Mouse (Mus musculus) myocyte (in vitro differentiated cells): ENCODE measurements at regions not wholly inside any gene's neighbourhood (a gene's known extent, or its start where the extent isn't known, plus 50 kb on each side); places are given as distances from the start of the nearest gene placed in this dataset.

Experiments used
- H3K27me3 ChIP-seq: one replicate; pipeline ENCODE4 v1.6.1; 2011; ENCODE audit not compliant: control insufficient read depth, insufficient read depth, insufficient read length
- H3K36me3 ChIP-seq: one replicate; pipeline ENCODE4 v1.6.1; 2011; ENCODE audit not compliant: control insufficient read depth, insufficient read depth
- H3K4me2 ChIP-seq: one replicate; pipeline ENCODE4 v1.6.1; 2011; ENCODE audit warnings: low read depth, control low read depth
- H3K4me3 ChIP-seq: one replicate; pipeline ENCODE4 v1.5.1; 2011; ENCODE audit warnings: mild to moderate bottlenecking, control low read depth, moderate library complexity
- H3K79me2 ChIP-seq: one replicate; pipeline ENCODE4 v1.6.1; 2011; ENCODE audit not compliant: control insufficient read depth, insufficient read depth
- H3ac ChIP-seq: one replicate; pipeline ENCODE4 v1.6.1; 2011; ENCODE audit not compliant: control insufficient read depth, insufficient read length
- CEBPB ChIP-seq: IDR thresholded peaks from 2 replicates; pipeline ENCODE4 v1.6.1; 2011; ENCODE audit warnings: mild to moderate bottlenecking, moderate library complexity; ENCODE audit not compliant: poor library complexity, insufficient read depth, severe bottlenecking
- E2F4 ChIP-seq: IDR thresholded peaks from one replicate; pipeline ENCODE4 v1.6.1; 2011; ENCODE audit warnings: mild to moderate bottlenecking, control low read depth, moderate library complexity; ENCODE audit not compliant: insufficient read depth
- MAX ChIP-seq: IDR thresholded peaks from one replicate; pipeline ENCODE4 v1.6.1; 2011; ENCODE audit warnings: low read depth, mild to moderate bottlenecking, control low read depth
- MYOD1 ChIP-seq, 3 experiments: IDR thresholded peaks; one replicate each; pipeline ENCODE4 v1.6.1; 2011; ENCODE audit warnings: control low read depth in 2 of 3, low read depth in 2 of 3, mild to moderate bottlenecking in 2 of 3, moderate library complexity in 1 of 3; ENCODE audit not compliant: insufficient read length in 2 of 3, control insufficient read depth in 1 of 3
- MYOG ChIP-seq, 3 experiments: IDR thresholded peaks; one replicate each; pipeline ENCODE4 v1.6.1; 2011; ENCODE audit warnings: control low read depth in 2 of 3, low read depth in 2 of 3, mild to moderate bottlenecking in 2 of 3; ENCODE audit not compliant: insufficient read length in 2 of 3, control insufficient read depth in 1 of 3, insufficient read depth in 1 of 3
- POLR2A ChIP-seq: IDR thresholded peaks from one replicate; pipeline ENCODE4 v1.6.1; 2011; ENCODE audit warnings: low read depth, mild to moderate bottlenecking, control low read depth, moderate library complexity; ENCODE audit not compliant: insufficient read length
- POLR2AphosphoS2 ChIP-seq: IDR thresholded peaks from one replicate; pipeline ENCODE4 v1.6.1; 2011; ENCODE audit warnings: low read depth, control low read depth; ENCODE audit not compliant: insufficient read length
- REST ChIP-seq: IDR thresholded peaks from one replicate; pipeline ENCODE4 v1.6.1; 2011; ENCODE audit warnings: mild to moderate bottlenecking, control low read depth, moderate library complexity; ENCODE audit not compliant: insufficient read depth, insufficient read length
- SRF ChIP-seq: IDR thresholded peaks from one replicate; pipeline ENCODE4 v1.6.1; 2011; ENCODE audit warnings: low read depth; ENCODE audit not compliant: control insufficient read depth, insufficient read length
- TCF12 ChIP-seq: IDR thresholded peaks from one replicate; pipeline ENCODE4 v1.6.1; 2011; ENCODE audit warnings: mild to moderate bottlenecking, control low read depth; ENCODE audit not compliant: poor library complexity, insufficient read depth, severe bottlenecking
- TCF3 ChIP-seq: IDR thresholded peaks from one replicate; pipeline ENCODE4 v1.6.1; 2011; ENCODE audit warnings: low read depth, control low read depth; ENCODE audit not compliant: insufficient read length
- USF1 ChIP-seq: IDR thresholded peaks from one replicate; pipeline ENCODE4 v1.6.1; 2011; ENCODE audit warnings: low read depth, mild to moderate bottlenecking, control low read depth, moderate library complexity

DNA sequence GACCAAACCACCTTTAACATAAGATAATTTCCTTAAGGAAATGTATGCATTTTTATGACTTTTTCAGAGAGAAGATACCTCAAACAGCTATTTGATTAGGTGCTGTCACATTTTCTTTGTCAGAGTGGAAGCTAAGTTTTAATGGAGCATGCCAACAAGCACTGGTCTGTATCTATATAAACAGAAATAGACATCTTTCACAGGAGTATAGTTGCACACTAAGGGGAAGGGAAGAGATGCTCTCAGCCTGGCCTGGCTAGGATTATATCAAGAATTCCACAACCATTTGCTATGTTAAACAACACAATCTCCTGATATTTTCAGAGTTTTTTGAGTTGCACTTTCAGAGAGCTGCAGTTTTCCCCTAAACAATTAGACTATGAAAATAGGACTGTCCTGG, 638.1 kb downstream of the Cetn3 start:
- Histone ChIP-seq H3K79me2 (no peaks in the 10 kb centered on the region), H3K4me3 (no peak overlapping the region), H3K27me3 (no peaks in the 10 kb centered on the region), H3K4me2 (no peak overlapping the region), H3K36me3 (no peaks in the 10 kb centered on the region), H3ac (no peak overlapping the region)
- TF ChIP-seq MYOD1 (IDR thresholded peaks at IDR 0.05; ENCODE audit: control insufficient read depth in 1 of 3, insufficient read length in 2 of 3, low read depth in 2 of 3), result no peak
- no peak for TF ChIP-seq REST
- no peak for TF ChIP-seq SRF
- no peak for TF ChIP-seq MYOG (IDR thresholded peaks at IDR 0.05; ENCODE audit: control insufficient read depth in 1 of 3, insufficient read depth in 1 of 3, insufficient read length in 2 of 3, low read depth in 2 of 3)
- no peak for TF ChIP-seq E2F4
- TF ChIP-seq TCF3, result no peak
- TF ChIP-seq TCF12, result no peak
- no peak for TF ChIP-seq POLR2AphosphoS2
- TF ChIP-seq USF1, result no peak
- TF ChIP-seq CEBPB, result no peak
- no peak for TF ChIP-seq POLR2A
- TF ChIP-seq MAX, result no peak

DNA sequence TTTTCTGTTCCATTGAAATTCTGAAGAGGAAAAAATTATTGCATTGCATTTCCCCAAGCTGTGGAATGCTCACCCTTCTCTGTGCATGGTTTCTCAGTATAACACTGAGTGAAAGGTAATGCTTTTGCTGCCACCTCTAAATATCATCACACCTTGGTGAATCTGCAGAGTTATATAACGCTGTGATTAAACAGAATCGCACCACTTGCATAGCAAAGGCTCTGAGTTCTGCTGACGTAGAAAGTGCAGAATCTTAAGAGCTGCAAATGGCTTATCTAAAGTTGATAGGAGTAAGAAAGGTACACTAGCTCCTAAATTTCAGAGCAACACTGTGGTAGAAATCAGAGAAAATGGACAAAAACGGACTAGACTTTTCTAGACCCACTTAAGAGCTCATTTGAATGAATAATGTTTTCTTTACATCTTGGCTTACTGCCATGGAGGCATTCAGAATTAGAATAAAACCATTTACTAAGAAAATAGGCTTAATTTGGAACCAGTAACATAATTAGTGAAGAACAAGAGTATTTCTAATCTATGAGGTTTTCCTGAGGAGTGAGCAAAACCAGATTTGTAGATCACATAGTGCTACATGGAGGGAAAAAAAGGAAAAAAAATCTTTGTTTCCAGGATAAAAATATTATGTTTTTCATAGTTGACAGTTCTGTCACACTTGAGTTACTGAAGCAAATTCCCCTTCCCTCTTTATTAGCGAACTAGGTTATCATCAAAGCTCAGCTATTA, 641.2 kb downstream of the Cetn3 start:
- no peak overlapping the region for H3K4me2 ChIP-seq
- no peak overlapping the region for H3ac ChIP-seq
- H3K79me2 ChIP-seq, result no peaks in the 10 kb centered on the region
- no peak overlapping the region for H3K4me3 ChIP-seq
- TF ChIP-seq E2F4 (no peak), USF1 (no peak), MYOD1 (IDR thresholded peaks at IDR 0.05; ENCODE audit: control insufficient read depth in 1 of 3, insufficient read length in 2 of 3, low read depth in 2 of 3) (no peak), POLR2AphosphoS2 (no peak), MAX (no peak), REST (no peak), TCF3 (no peak), CEBPB (no peak), TCF12 (no peak), SRF (no peak), POLR2A (no peak), MYOG (IDR thresholded peaks at IDR 0.05; ENCODE audit: control insufficient read depth in 1 of 3, insufficient read depth in 1 of 3, insufficient read length in 2 of 3, low read depth in 2 of 3) (no peak)
- H3K36me3 ChIP-seq, result no peaks in the 10 kb centered on the region
- H3K27me3 ChIP-seq, result no peaks in the 10 kb centered on the region

DNA sequence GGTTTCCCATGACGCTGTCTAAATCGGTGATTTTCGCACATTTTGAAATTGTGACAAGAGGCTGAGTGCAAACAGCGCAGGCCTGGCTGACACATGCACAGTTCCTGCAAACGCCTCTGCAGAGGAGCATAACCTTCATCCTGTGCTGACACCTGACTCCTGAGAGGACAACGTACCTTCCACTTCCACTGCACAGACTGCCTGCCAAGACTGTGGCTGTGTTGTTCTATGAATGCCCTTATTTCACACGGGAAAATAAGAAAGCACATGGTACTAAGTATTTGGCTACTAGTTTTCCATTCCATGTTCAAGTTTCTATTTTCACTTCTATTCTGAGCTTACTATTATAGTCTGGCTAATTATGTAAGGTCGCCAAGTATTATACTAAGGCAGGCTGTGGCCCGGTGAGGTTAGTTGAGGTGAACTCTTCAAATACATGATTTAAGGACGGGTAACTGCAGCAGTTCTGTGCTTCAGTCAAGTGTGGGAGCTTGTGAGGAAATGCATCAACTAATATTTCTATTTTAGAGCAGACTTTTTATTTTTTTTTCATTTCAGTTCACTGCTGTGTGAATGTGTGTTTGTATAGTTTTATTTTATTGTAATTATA, 642.0 kb downstream of the Cetn3 start:
- no peak for TF ChIP-seq REST
- TF ChIP-seq TCF12, result no peak
- no peak overlapping the region for H3K4me2 ChIP-seq
- no peaks in the 10 kb centered on the region for H3K79me2 ChIP-seq
- no peaks in the 10 kb centered on the region for H3K27me3 ChIP-seq
- H3ac ChIP-seq, result no peak overlapping the region
- no peaks in the 10 kb centered on the region for H3K36me3 ChIP-seq
- H3K4me3 ChIP-seq, result no peak overlapping the region

DNA sequence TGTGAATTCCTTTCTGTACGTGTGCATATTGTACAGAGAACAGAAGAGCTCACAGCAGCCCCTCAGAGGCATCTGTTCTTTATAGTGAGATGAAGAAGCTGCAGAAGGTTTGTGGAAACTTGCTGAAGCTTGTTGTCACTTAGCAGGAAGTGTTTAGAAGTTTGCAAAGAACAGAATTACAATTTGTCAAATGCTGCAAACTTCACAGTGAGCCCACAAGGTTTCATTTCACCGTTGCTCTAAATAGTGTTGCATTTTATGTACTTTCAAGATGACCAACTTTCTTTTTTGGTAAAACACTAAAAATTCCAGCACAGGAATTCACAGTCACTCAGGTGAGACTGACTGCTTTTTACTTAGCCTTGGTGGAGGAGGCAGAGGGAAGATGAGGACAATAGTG, 649.5 kb downstream of the Cetn3 start:
- H3K4me3 ChIP-seq, result no peak overlapping the region
- TF ChIP-seq POLR2AphosphoS2 (no peak), USF1 (no peak), CEBPB (no peak), MAX (no peak), MYOD1 (IDR thresholded peaks at IDR 0.05; ENCODE audit: control insufficient read depth in 1 of 3, insufficient read length in 2 of 3, low read depth in 2 of 3) (no peak), TCF3 (no peak), REST (no peak), SRF (no peak), MYOG (IDR thresholded peaks at IDR 0.05; ENCODE audit: control insufficient read depth in 1 of 3, insufficient read depth in 1 of 3, insufficient read length in 2 of 3, low read depth in 2 of 3) (no peak), E2F4 (no peak), POLR2A (no peak), TCF12 (no peak)

DNA sequence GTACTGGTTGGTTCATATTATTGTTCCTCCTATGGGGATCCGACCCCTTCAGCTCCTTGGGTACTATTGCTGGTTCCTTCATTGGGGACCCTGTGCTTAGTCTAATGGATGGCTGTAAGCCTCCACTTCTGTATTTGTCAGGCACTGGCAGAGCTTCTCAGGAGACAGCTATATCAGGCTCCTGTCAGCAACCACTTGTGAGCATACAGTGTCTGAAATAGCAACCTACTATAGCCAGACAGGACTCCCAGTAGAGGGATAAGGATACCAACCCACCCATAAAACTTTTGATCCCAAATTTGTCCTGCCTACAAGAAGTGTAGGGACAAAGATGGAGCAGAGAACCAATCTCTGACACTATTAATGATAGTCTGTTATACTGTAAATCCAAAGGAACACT, 656.4 kb downstream of the Cetn3 start:
- Histone ChIP-seq H3K4me3 (no peak overlapping the region), H3ac (no peak overlapping the region), H3K27me3 (no peaks in the 10 kb centered on the region), H3K4me2 (no peak overlapping the region), H3K36me3 (no peaks in the 10 kb centered on the region), H3K79me2 (no peaks in the 10 kb centered on the region)
- TF ChIP-seq TCF12, result no peak
- TF ChIP-seq CEBPB, result no peak
- TF ChIP-seq SRF, result no peak
- TF ChIP-seq MYOD1 (IDR thresholded peaks at IDR 0.05; ENCODE audit: control insufficient read depth in 1 of 3, insufficient read length in 2 of 3, low read depth in 2 of 3), result no peak
- TF ChIP-seq E2F4, result no peak
- TF ChIP-seq REST, result no peak
- TF ChIP-seq TCF3, result no peak
- no peak for TF ChIP-seq MAX
- TF ChIP-seq MYOG (IDR thresholded peaks at IDR 0.05; ENCODE audit: control insufficient read depth in 1 of 3, insufficient read depth in 1 of 3, insufficient read length in 2 of 3, low read depth in 2 of 3), result no peak
- no peak for TF ChIP-seq POLR2A
- TF ChIP-seq USF1, result no peak
- no peak for TF ChIP-seq POLR2AphosphoS2

More for the DNA sequence above, 649.5 kb downstream of the Cetn3 start:
- Histone ChIP-seq H3K27me3 (no peaks in the 10 kb centered on the region), H3K4me2 (no peak overlapping the region), H3ac (no peak overlapping the region), H3K36me3 (no peaks in the 10 kb centered on the region), H3K79me2 (no peaks in the 10 kb centered on the region)
